27 mouse cellular contexts compared by ENCODE assay signal in the genomic region with DNA sequence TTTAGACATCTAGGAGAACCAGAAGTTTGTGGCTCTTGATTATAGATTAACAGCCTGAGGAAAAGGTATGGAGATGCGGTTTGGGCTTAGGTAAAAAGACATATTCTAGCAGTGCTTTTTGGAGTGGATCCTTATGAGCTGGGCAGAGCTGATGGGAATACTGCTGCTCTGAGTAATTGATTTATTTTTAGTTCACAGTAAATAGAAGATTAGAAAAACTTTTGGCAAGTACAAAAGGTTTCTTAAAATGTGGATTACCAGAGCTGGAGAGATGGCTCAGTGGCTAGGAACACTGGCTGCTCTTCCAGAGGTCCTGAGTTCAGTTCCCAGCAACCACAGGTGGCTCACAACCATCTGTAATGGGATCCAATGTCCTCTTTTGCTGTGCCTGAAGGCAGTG. TPM values are rescaled to one million over a fixed set of nuclear protein-coding genes. Genes with fewer than 3 reads are reported as not detected.
DNase-seq lines count a peak whose midpoint lies in the region; ATAC-seq and TF ChIP-seq lines count a peak whose summit lies in the region.
"Had no signal": no experiment of that assay in that cellular context is flagged by ENCODE, and none has a peak within 500 bp of the region (broad histone marks: within the 10 kb centered on the region; RNA-seq: fewer than 3 reads in every experiment).

No protein-coding gene starts in this region.

- ATAC-seq in heart, embryonic 15.5 days (replicated peaks; ENCODE audit: insufficient number of reproducible peaks, insufficient read depth, low FRiP score, low read depth): no peak
- 0 out of 2 replicates have a peak, but pooled peaks have one; percentile 16 for ATAC-seq in lung, postnatal 0 days
- ATAC-seq: forebrain, embryonic 16.5 days; hindbrain, embryonic 16.5 days; midbrain, embryonic 15.5 days had no signal

- DNase-seq in heart, adult 11 months: peak; percentile 76
- DNase-seq in heart, postnatal 36 days: no peak
- no peak for DNase-seq in heart, postnatal 4 days
- DNase-seq in lung, postnatal 0 days (ENCODE audit: low spot score): peak; percentile 56
- DNase-seq in lung, postnatal 4 days: no peak
- no peak for DNase-seq in right cerebral cortex, postnatal 14 days
- DNase-seq in left cerebral cortex, postnatal 25 days (ENCODE audit: low spot score in 2 of 2): no peak
- DNase-seq: adrenal gland, postnatal 25 days; cerebellum, adult 2 months; cerebellum, postnatal 14 days; gastrocnemius, postnatal 14 days; kidney, adult 2 months; kidney, postnatal 36 days; left cerebral cortex, postnatal 4 days; lung, adult 18-20 months; lung, postnatal 10 days; spleen, adult 18-20 months; thymus, postnatal 14 days had no signal

- TF ChIP-seq CTCF in lung, postnatal 0 days (IDR thresholded peaks at IDR 0.05): no peak

- H3K4me2 ChIP-seq in heart, embryonic 15.5 days: no peak overlapping the region
- no peak overlapping the region for H3K4me2 ChIP-seq in lung, postnatal 0 days (replicated peaks; ENCODE audit: low read depth, low read length)
- H3K4me2 ChIP-seq: midbrain, embryonic 15.5 days; neural tube, embryonic 15.5 days had no signal

- peaks cover 4% of the 10 kb centered on the region; the same call in 1 of the 2 replicates for H3K36me3 ChIP-seq in heart, embryonic 15.5 days
- no peaks in the 10 kb centered on the region for H3K36me3 ChIP-seq in lung, postnatal 0 days (ENCODE audit: insufficient read depth, low read length)
- H3K36me3 ChIP-seq: midbrain, embryonic 15.5 days had no signal

- intact Hi-C loops in heart, postnatal 36 days (cut with DNase I): no loop called here
- intact Hi-C loops in left cerebral cortex, postnatal 25 days (cut with DNase I): no loop called here

- no peaks in the 10 kb centered on the region for H3K27me3 ChIP-seq in heart, embryonic 15.5 days
- no peaks in the 10 kb centered on the region for H3K27me3 ChIP-seq in lung, postnatal 0 days (replicated peaks; ENCODE audit: insufficient read depth, low read length)
- H3K27me3 ChIP-seq: midbrain, embryonic 15.5 days; neural tube, embryonic 15.5 days had no signal

- no peak overlapping the region for H3K4me3 ChIP-seq in heart, embryonic 15.5 days
- H3K4me3 ChIP-seq in lung, postnatal 0 days (ENCODE audit: low read depth, low read length): no peak overlapping the region
- H3K4me3 ChIP-seq: erythroblast, embryonic 14.5 days; layer of hippocampus, adult 2 months; left cerebral cortex, adult 2 months; midbrain, embryonic 10.5 days; midbrain, embryonic 15.5 days; neural tube, embryonic 15.5 days had no signal

- TF ChIP-seq EP300 in lung, postnatal 0 days (IDR thresholded peaks at IDR 0.05): peak; percentile 51

- no peak overlapping the region for H3K9ac ChIP-seq in heart, embryonic 15.5 days
- H3K9ac ChIP-seq in lung, postnatal 0 days (replicated peaks; ENCODE audit: low read depth): no peak overlapping the region
- H3K9ac ChIP-seq: midbrain, embryonic 15.5 days; neural tube, embryonic 15.5 days had no signal

- H3K4me1 ChIP-seq in heart, embryonic 15.5 days (replicated peaks): peaks cover 46% of the 10 kb centered on the region
- peaks cover 30% of the 10 kb centered on the region for H3K4me1 ChIP-seq in lung, postnatal 0 days (ENCODE audit: insufficient read depth, low read depth, low read length)
- H3K4me1 ChIP-seq: midbrain, embryonic 10.5 days; midbrain, embryonic 15.5 days; neural tube, embryonic 15.5 days had no signal

- 67% methylated on average over 1 of the region's 1 CpGs for WGBS in heart, embryonic 15.5 days
- WGBS in lung, postnatal 0 days: 62% methylated on average over 1 of the region's 1 CpGs

- H3K9me3 ChIP-seq in heart, embryonic 15.5 days (replicated peaks): no peaks in the 10 kb centered on the region
- H3K9me3 ChIP-seq in lung, postnatal 0 days (ENCODE audit: low read length): no peaks in the 10 kb centered on the region
- H3K9me3 ChIP-seq: midbrain, embryonic 10.5 days; midbrain, embryonic 15.5 days; neural tube, embryonic 15.5 days had no signal

- peak overlapping the region; percentile 78 for H3K27ac ChIP-seq in heart, embryonic 15.5 days
- H3K27ac ChIP-seq in lung, postnatal 0 days (ENCODE audit: low read length): no peak overlapping the region
- H3K27ac ChIP-seq: layer of hippocampus, adult 2 months; left cerebral cortex, adult 2 months; midbrain, embryonic 10.5 days; midbrain, embryonic 15.5 days; neural tube, embryonic 15.5 days had no signal

RNA-seq across cellular contexts. Expression of a gene that starts 27.3 kb away (rescaled TPM):
- 10 to 100 TPM; 93.5 to 97.6 TPM for total RNA-seq in heart, postnatal 36 days (2021)
- 64.2 and 64.9 TPM in 2 replicates for polyA plus RNA-seq in heart, embryonic 15.5 days (2015; fragmentation: Nextera tagmentation; extraction: Ambion mirVana)
- 100 to 1,000 TPM; 132 to 133 TPM for total RNA-seq in heart, postnatal 4 days (2021)
- 47.7 and 54.2 TPM in 2 replicates for polyA plus RNA-seq in lung, postnatal 0 days (2015; fragmentation: Nextera tagmentation; extraction: Ambion mirVana)
- total RNA-seq in left cerebral cortex, postnatal 25 days (2021): 10 to 100 TPM; 38.7 to 42.8 TPM

Comparison
In these comparisons a context has a peak if more than half of its experiments do, and no peak if none do; other contexts are left out.
1. DNase-seq: peak in heart, adult 11 months (single experiment) and lung, postnatal 0 days (single experiment); none in heart, postnatal 36 days (0 of 2), heart, postnatal 4 days (single experiment), lung, postnatal 4 days (0 of 2), right cerebral cortex, postnatal 14 days (single experiment) and left cerebral cortex, postnatal 25 days (0 of 2).